Mouse (Mus musculus): ENCODE measurements around the gene Pdhx.

GRCm38 (mm10) chr2:103089521-103089920, 16.2 kb upstream of the Pdhx start:
- TF ChIP-seq CTCF (IDR thresholded peaks at IDR 0.05; ENCODE audit: borderline replicate concordance, insufficient read depth, low read length) (no peak), POLR2A (IDR thresholded peaks at IDR 0.05; ENCODE audit: low read depth, low read length) (no peak)
